Mouse (Mus musculus): ENCODE results near the gene Hlx. TPM values are rescaled to one million over a fixed set of nuclear protein-coding genes. Genes with fewer than 3 reads are reported as not detected.

Gene Hlx
- total RNA-seq, 2 experiments from 2014 or later = 40.7 to 47.8 TPM

- DNase-seq = peak; percentile 39
Observed at GRCm38 (mm10) chr1:184733300-184734066, 1.1 kb upstream of the Hlx start.

GRCm38 (mm10) chr1:184731644-184732545 lies 524 bp downstream of the Hlx start:
- DNase-seq = peak; percentile 73

- DNase-seq = no peak
Observed at GRCm38 (mm10) chr1:184731091-184731640, 1.3 kb downstream of the Hlx start.

GRCm38 (mm10) chr1:184730453-184731013 lies 1.9 kb downstream of the Hlx start:
- DNase-seq = no peak

GRCm38 (mm10) chr1:184729357-184730140 lies 2.9 kb downstream of the Hlx start:
- no peak for DNase-seq

GRCm38 (mm10) chr1:184728561-184729115 lies 3.8 kb downstream of the Hlx start:
- DNase-seq = peak; percentile 21

GRCm38 (mm10) chr1:184727401-184728265 lies 4.8 kb downstream of the Hlx start:
- DNase-seq = peak; percentile 46

GRCm38 (mm10) chr1:184726576-184727300 lies 5.7 kb downstream of the Hlx start:
- DNase-seq = no peak

GRCm38 (mm10) chr1:184725318-184725790 lies 7.1 kb downstream of the Hlx start:
- no peak for DNase-seq

- DNase-seq = no peak
Observed at GRCm38 (mm10) chr1:184724551-184725317, 7.7 kb downstream of the Hlx start.

- no peak for DNase-seq
Observed at GRCm38 (mm10) chr1:184723899-184724298, 8.5 kb downstream of the Hlx start.

- no peak for DNase-seq
Observed at GRCm38 (mm10) chr1:184721121-184721520, 11.3 kb downstream of the Hlx start.

GRCm38 (mm10) chr1:184720162-184721025 lies 12.0 kb downstream of the Hlx start:
- DNase-seq = no peak

- DNase-seq = peak; percentile 15
Observed at GRCm38 (mm10) chr1:184718261-184719120, 13.9 kb downstream of the Hlx start.

- DNase-seq = no peak
Observed at GRCm38 (mm10) chr1:184717691-184718200, 14.7 kb downstream of the Hlx start.

- DNase-seq = no peak
Observed at GRCm38 (mm10) chr1:184717016-184717568, 15.3 kb downstream of the Hlx start.
